Mouse (Mus musculus): Measurements from ENCODE around the gene Slc2a13.

DNA sequence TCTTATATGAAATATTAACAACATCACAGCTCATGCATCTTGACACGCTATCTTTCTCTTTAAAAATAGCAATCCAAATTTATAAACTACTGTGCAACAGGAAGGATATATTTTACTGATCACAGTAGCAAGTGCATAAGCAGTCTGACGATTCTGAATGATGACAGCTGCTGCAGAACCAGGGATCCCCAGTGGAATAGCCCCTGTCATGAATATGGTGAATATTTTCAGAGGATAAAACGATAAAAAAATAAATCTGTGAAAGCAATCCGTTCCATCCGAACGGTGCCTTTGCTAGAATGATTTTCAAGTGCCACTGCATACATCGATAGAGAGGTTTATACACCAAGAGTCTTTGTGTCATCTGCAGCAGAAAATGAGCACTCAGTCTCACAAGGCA is 222.1 kb downstream of the Slc2a13 start:
- TF ChIP-seq CTCF (IDR thresholded peaks at IDR 0.05; ENCODE audit: borderline replicate concordance, extremely low read depth, insufficient read depth, insufficient read length): no peak
- TF ChIP-seq POLR2A (IDR thresholded peaks at IDR 0.05; ENCODE audit: borderline replicate concordance, extremely low read depth, insufficient read depth, insufficient read length, poor library complexity, severe bottlenecking): no peak

Measured in brain, embryonic 14.5 days (tissue).